Mouse (Mus musculus): ENCODE results near the gene Olfr689. TPM values are rescaled to one million over a fixed set of nuclear protein-coding genes. Genes with fewer than 3 reads are reported as not detected.
"Not testable (repeated sequence)": the region's sequence is repeated elsewhere in the genome, so short reads cannot be mapped to it uniquely, and the experiment has no call there.

Gene Olfr689
- polyA plus RNA-seq (2015; fragmentation: Nextera tagmentation; extraction: Ambion mirVana) = not detected in 2 replicates

GRCm38 (mm10) chr7:105310865-105311264 is at the start of gene Olfr689:
Olfr689 (plus strand) TSS chr7:105311165.
- Histone ChIP-seq H3K4me2 (ENCODE audit: low read depth, low read length) (no peak within 1 kb of the TSS), H3K27me3 (ENCODE audit: control insufficient read depth, insufficient read depth, low read depth, low read length) (no peaks in the 10 kb centered on the region), H3K4me1 (replicated peaks; ENCODE audit: control insufficient read depth, insufficient read depth, low read length) (no peaks in the 10 kb centered on the region), H3K27ac (ENCODE audit: low read length) (no peak within 1 kb of the TSS), H3K4me3 (ENCODE audit: low read length) (no peak within 1 kb of the TSS), H3K9ac (ENCODE audit: low read length) (no peak within 1 kb of the TSS), H3K9me3 (ENCODE audit: control insufficient read depth, low read length) (no peaks in the 10 kb centered on the region), H3K36me3 (ENCODE audit: control insufficient read depth, insufficient read depth, low read length) (no peaks in the 10 kb centered on the region)
- WGBS = 67% methylated on average over 1 of the region's 1 CpGs
- no peak for ATAC-seq (ENCODE audit: low read depth)

GRCm38 (mm10) chr7:105272426-105272825 is 38.5 kb upstream of the Olfr689 start:
- no peak overlapping the region for H3K4me3 ChIP-seq (ENCODE audit: low read length)
- no peaks in the 10 kb centered on the region for H3K27me3 ChIP-seq (ENCODE audit: control insufficient read depth, insufficient read depth, low read depth, low read length)
- H3K9me3 ChIP-seq (ENCODE audit: control insufficient read depth, low read length) = no peaks in the 10 kb centered on the region
- ATAC-seq (ENCODE audit: low read depth) = no peak
- 50% methylated on average over 7 of the region's 7 CpGs for WGBS
- H3K27ac ChIP-seq (ENCODE audit: low read length) = no peak overlapping the region
- no peaks in the 10 kb centered on the region for H3K4me1 ChIP-seq (replicated peaks; ENCODE audit: control insufficient read depth, insufficient read depth, low read length)
- no peak overlapping the region for H3K9ac ChIP-seq (ENCODE audit: low read length)
- H3K36me3 ChIP-seq (ENCODE audit: control insufficient read depth, insufficient read depth, low read length) = no peaks in the 10 kb centered on the region
- H3K4me2 ChIP-seq (ENCODE audit: low read depth, low read length) = no peak overlapping the region

- ATAC-seq (ENCODE audit: low read depth) = no peak
- 75% methylated on average over 6 of the region's 6 CpGs for WGBS
- Histone ChIP-seq H3K4me1 (replicated peaks; ENCODE audit: control insufficient read depth, insufficient read depth, low read length) (no peaks in the 10 kb centered on the region), H3K9me3 (ENCODE audit: control insufficient read depth, low read length) (no peaks in the 10 kb centered on the region), H3K27ac (ENCODE audit: low read length) (no peak within 1 kb of the TSS), H3K27me3 (ENCODE audit: control insufficient read depth, insufficient read depth, low read depth, low read length) (no peaks in the 10 kb centered on the region), H3K36me3 (ENCODE audit: control insufficient read depth, insufficient read depth, low read length) (no peaks in the 10 kb centered on the region), H3K4me3 (ENCODE audit: low read length) (no peak within 1 kb of the TSS), H3K9ac (ENCODE audit: low read length) (no peak within 1 kb of the TSS), H3K4me2 (ENCODE audit: low read depth, low read length) (no peak within 1 kb of the TSS)
Observed at GRCm38 (mm10) chr7:105287795-105288194, 23.2 kb upstream of the Olfr689 start, which contains the start of gene Olfr688. Olfr688 (plus strand) TSS chr7:105288095.

GRCm38 (mm10) chr7:105290051-105290450 is 20.9 kb upstream of the Olfr689 start:
- Histone ChIP-seq H3K9ac (ENCODE audit: low read length) (no peak overlapping the region), H3K4me1 (replicated peaks; ENCODE audit: control insufficient read depth, insufficient read depth, low read length) (no peaks in the 10 kb centered on the region), H3K4me3 (ENCODE audit: low read length) (no peak overlapping the region), H3K9me3 (ENCODE audit: control insufficient read depth, low read length) (no peaks in the 10 kb centered on the region), H3K4me2 (ENCODE audit: low read depth, low read length) (no peak overlapping the region), H3K27ac (ENCODE audit: low read length) (no peak overlapping the region), H3K27me3 (ENCODE audit: control insufficient read depth, insufficient read depth, low read depth, low read length) (no peaks in the 10 kb centered on the region), H3K36me3 (ENCODE audit: control insufficient read depth, insufficient read depth, low read length) (no peaks in the 10 kb centered on the region)
- no peak for ATAC-seq (ENCODE audit: low read depth)

GRCm38 (mm10) chr7:105325302-105325701 is 14.3 kb downstream of the Olfr689 start:
- no peak overlapping the region for H3K4me2 ChIP-seq (ENCODE audit: low read depth, low read length)
- H3K36me3 ChIP-seq (ENCODE audit: control insufficient read depth, insufficient read depth, low read length) = no peaks in the 10 kb centered on the region
- no peak overlapping the region for H3K9ac ChIP-seq (ENCODE audit: low read length)
- H3K27ac ChIP-seq (ENCODE audit: low read length) = no peak overlapping the region
- H3K9me3 ChIP-seq (ENCODE audit: control insufficient read depth, low read length) = no peaks in the 10 kb centered on the region
- no peak overlapping the region for H3K4me3 ChIP-seq (ENCODE audit: low read length)
- ATAC-seq (ENCODE audit: low read depth) = no peak
- 59% methylated on average over 2 of the region's 2 CpGs for WGBS
- H3K4me1 ChIP-seq (replicated peaks; ENCODE audit: control insufficient read depth, insufficient read depth, low read length) = no peaks in the 10 kb centered on the region
- no peaks in the 10 kb centered on the region for H3K27me3 ChIP-seq (ENCODE audit: control insufficient read depth, insufficient read depth, low read depth, low read length)

GRCm38 (mm10) chr7:105334004-105334403 is 23.0 kb downstream of the Olfr689 start, which contains the start of gene Olfr690:
Olfr690 (minus strand) TSS chr7:105334104.
- WGBS = 85% methylated on average over 1 of the region's 1 CpGs
- Histone ChIP-seq H3K36me3 (ENCODE audit: control insufficient read depth, insufficient read depth, low read length) (no peaks in the 10 kb centered on the region), H3K4me1 (replicated peaks; ENCODE audit: control insufficient read depth, insufficient read depth, low read length) (no peaks in the 10 kb centered on the region), H3K9ac (ENCODE audit: low read length) (no peak within 1 kb of the TSS), H3K4me2 (ENCODE audit: low read depth, low read length) (no peak within 1 kb of the TSS), H3K27me3 (ENCODE audit: control insufficient read depth, insufficient read depth, low read depth, low read length) (no peaks in the 10 kb centered on the region), H3K4me3 (ENCODE audit: low read length) (no peak within 1 kb of the TSS), H3K27ac (ENCODE audit: low read length) (no peak within 1 kb of the TSS), H3K9me3 (ENCODE audit: control insufficient read depth, low read length) (no peaks in the 10 kb centered on the region)
- ATAC-seq (ENCODE audit: low read depth) = no peak

- no peak within 1 kb of the TSS for H3K27ac ChIP-seq (ENCODE audit: low read length)
- H3K9me3 ChIP-seq (ENCODE audit: control insufficient read depth, low read length) = no peaks in the 10 kb centered on the region
- no peak within 1 kb of the TSS for H3K9ac ChIP-seq (ENCODE audit: low read length)
- WGBS = 37% methylated on average over 1 of the region's 1 CpGs
- H3K27me3 ChIP-seq (ENCODE audit: control insufficient read depth, insufficient read depth, low read depth, low read length) = no peaks in the 10 kb centered on the region
- no peaks in the 10 kb centered on the region for H3K36me3 ChIP-seq (ENCODE audit: control insufficient read depth, insufficient read depth, low read length)
- H3K4me2 ChIP-seq (ENCODE audit: low read depth, low read length) = no peak within 1 kb of the TSS
- ATAC-seq (ENCODE audit: low read depth) = no peak
- no peaks in the 10 kb centered on the region for H3K4me1 ChIP-seq (replicated peaks; ENCODE audit: control insufficient read depth, insufficient read depth, low read length)
- H3K4me3 ChIP-seq (ENCODE audit: low read length) = no peak within 1 kb of the TSS
Observed at GRCm38 (mm10) chr7:105342170-105342569, 31.2 kb downstream of the Olfr689 start, which contains the start of gene Olfr691. Olfr691 (minus strand) TSS chr7:105342270.

- Histone ChIP-seq H3K36me3 (ENCODE audit: control insufficient read depth, insufficient read depth, low read length) (no peaks in the 10 kb centered on the region), H3K4me2 (ENCODE audit: low read depth, low read length) (no peak overlapping the region), H3K9me3 (ENCODE audit: control insufficient read depth, low read length) (no peaks in the 10 kb centered on the region), H3K9ac (ENCODE audit: low read length) (no peak overlapping the region), H3K27me3 (ENCODE audit: control insufficient read depth, insufficient read depth, low read depth, low read length) (no peaks in the 10 kb centered on the region), H3K4me3 (ENCODE audit: low read length) (no peak overlapping the region), H3K4me1 (replicated peaks; ENCODE audit: control insufficient read depth, insufficient read depth, low read length) (no peaks in the 10 kb centered on the region), H3K27ac (ENCODE audit: low read length) (no peak overlapping the region)
- WGBS = 70% methylated on average over 2 of the region's 2 CpGs
- no peak for ATAC-seq (ENCODE audit: low read depth)
Observed at GRCm38 (mm10) chr7:105342752-105343151, 31.8 kb downstream of the Olfr689 start.

GRCm38 (mm10) chr7:105356064-105356463 is 45.1 kb downstream of the Olfr689 start:
- H3K27ac ChIP-seq (ENCODE audit: low read length); H3K9ac ChIP-seq (ENCODE audit: low read length); ATAC-seq (ENCODE audit: low read depth); H3K4me2 ChIP-seq (ENCODE audit: low read depth, low read length); H3K27me3 ChIP-seq (ENCODE audit: control insufficient read depth, insufficient read depth, low read depth, low read length); H3K9me3 ChIP-seq (ENCODE audit: control insufficient read depth, low read length); H3K4me1 ChIP-seq (replicated peaks; ENCODE audit: control insufficient read depth, insufficient read depth, low read length); H3K36me3 ChIP-seq (ENCODE audit: control insufficient read depth, insufficient read depth, low read length); H3K4me3 ChIP-seq (ENCODE audit: low read length): not testable (repeated sequence)
- no CpG with 5 or more reads among the region's 5 CpGs for WGBS

GRCm38 (mm10) chr7:105356487-105356886 is 45.5 kb downstream of the Olfr689 start:
- H3K9ac ChIP-seq (ENCODE audit: low read length); H3K9me3 ChIP-seq (ENCODE audit: control insufficient read depth, low read length); H3K27ac ChIP-seq (ENCODE audit: low read length); H3K4me2 ChIP-seq (ENCODE audit: low read depth, low read length); H3K36me3 ChIP-seq (ENCODE audit: control insufficient read depth, insufficient read depth, low read length); H3K4me1 ChIP-seq (replicated peaks; ENCODE audit: control insufficient read depth, insufficient read depth, low read length); ATAC-seq (ENCODE audit: low read depth); H3K27me3 ChIP-seq (ENCODE audit: control insufficient read depth, insufficient read depth, low read depth, low read length); H3K4me3 ChIP-seq (ENCODE audit: low read length): not testable (repeated sequence)
- 94% methylated on average over 1 of the region's 2 CpGs for WGBS
